Mouse (Mus musculus): ENCODE results near the gene Gsta3. TPM values are rescaled to one million over a fixed set of nuclear protein-coding genes. Genes with fewer than 3 reads are reported as not detected.
"Not testable (repeated sequence)": the region's sequence is repeated elsewhere in the genome, so short reads cannot be mapped to it uniquely, and the experiment has no call there.

Gene Gsta3
- 10 to 100 TPM in 3 of 4 experiments, 1 to 10 TPM in 1; 8.0 to 17.7 (median 12.2) TPM for total RNA-seq (2022)

- peak; percentile 28 for DNase-seq (ENCODE audit: low spot score)
These were observed at the start of gene Gsta3 for GRCm38 (mm10) chr1:21239911-21240898. Gsta3 (plus strand) TSS chr1:21240589.

GRCm38 (mm10) chr1:21206241-21206640 lies 34.1 kb upstream of the Gsta3 start:
- no peak for DNase-seq (ENCODE audit: low spot score)

GRCm38 (mm10) chr1:21213537-21213936 lies 26.9 kb upstream of the Gsta3 start:
- DNase-seq (ENCODE audit: low spot score) = not testable (repeated sequence)

GRCm38 (mm10) chr1:21213991-21214692 lies 26.2 kb upstream of the Gsta3 start:
- not testable (repeated sequence) for DNase-seq (ENCODE audit: low spot score)

- DNase-seq (ENCODE audit: low spot score) = peak; percentile 89
These were observed 21.9 kb upstream of the Gsta3 start, which contains the start of gene Tmem14a for GRCm38 (mm10) chr1:21218489-21218919. Tmem14a (plus strand) TSS chr1:21218575.

- no peak for DNase-seq (ENCODE audit: low spot score)
These were observed 12.5 kb upstream of the Gsta3 start for GRCm38 (mm10) chr1:21227756-21228395.

- DNase-seq (ENCODE audit: low spot score) = not testable (repeated sequence)
These were observed 11.4 kb upstream of the Gsta3 start for GRCm38 (mm10) chr1:21228740-21229722.

- DNase-seq (ENCODE audit: low spot score) = no peak
These were observed 10.0 kb upstream of the Gsta3 start for GRCm38 (mm10) chr1:21230376-21230775.

GRCm38 (mm10) chr1:21231744-21232464 lies 8.5 kb upstream of the Gsta3 start:
- peak; percentile 42 for DNase-seq (ENCODE audit: low spot score)

- no peak for DNase-seq (ENCODE audit: low spot score)
These were observed 7.9 kb upstream of the Gsta3 start for GRCm38 (mm10) chr1:21232516-21232915.

- DNase-seq (ENCODE audit: low spot score) = no peak
These were observed 5.0 kb upstream of the Gsta3 start for GRCm38 (mm10) chr1:21235359-21235758.

- no peak for DNase-seq (ENCODE audit: low spot score)
These were observed 707 bp downstream of the Gsta3 start for GRCm38 (mm10) chr1:21241096-21241495.

- no peak for DNase-seq (ENCODE audit: low spot score)
These were observed 4.0 kb downstream of the Gsta3 start for GRCm38 (mm10) chr1:21244290-21244960.

- DNase-seq (ENCODE audit: low spot score) = no peak
These were observed 5.7 kb downstream of the Gsta3 start for GRCm38 (mm10) chr1:21246136-21246535.

GRCm38 (mm10) chr1:21247896-21248295 lies 7.5 kb downstream of the Gsta3 start:
- DNase-seq (ENCODE audit: low spot score) = no peak

- DNase-seq (ENCODE audit: low spot score) = no peak
These were observed 8.4 kb downstream of the Gsta3 start for GRCm38 (mm10) chr1:21248560-21249390.

GRCm38 (mm10) chr1:21251661-21252060 lies 11.3 kb downstream of the Gsta3 start:
- DNase-seq (ENCODE audit: low spot score) = no peak

GRCm38 (mm10) chr1:21252566-21253302 lies 12.3 kb downstream of the Gsta3 start:
- no peak for DNase-seq (ENCODE audit: low spot score)
